Mouse (Mus musculus): Measurements from ENCODE around the gene Gm17387. TPM values are rescaled to one million over a fixed set of nuclear protein-coding genes. Genes with fewer than 3 reads are reported as not detected.
A peak's percentile ranks its signal among the peaks of the same experiment; 100 is the strongest.

Gene Gm17387
- polyA plus RNA-seq, 1 experiment from 2014 or later, result not detected

DNA sequence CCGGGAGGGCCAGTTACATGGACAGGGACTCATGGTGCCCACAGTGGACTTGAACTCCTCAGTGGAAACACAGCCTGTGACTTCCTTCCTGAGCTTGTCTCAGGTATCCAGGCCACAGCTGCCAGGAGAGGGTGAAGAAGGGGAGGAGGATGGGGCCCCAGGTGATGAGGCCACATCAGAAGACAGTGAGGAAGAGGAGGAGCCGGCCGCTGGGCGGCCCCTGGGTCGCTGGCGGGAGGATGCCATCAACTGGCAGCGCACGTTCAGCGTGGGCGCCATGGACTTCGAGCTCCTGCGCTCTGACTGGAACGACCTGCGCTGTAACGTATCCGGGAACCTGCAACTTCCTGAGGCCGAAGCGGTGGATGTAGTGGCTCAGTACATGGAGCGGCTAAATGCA, 39.4 kb downstream of the Gm17387 start:
- no peak overlapping the region for H3K27ac ChIP-seq
- peaks cover 10% of the 10 kb centered on the region for H3K4me1 ChIP-seq
- ATAC-seq (ENCODE audit: insufficient read depth, low FRiP score, low read depth), result no peak
- no peak overlapping the region for H3K4me2 ChIP-seq
- peaks cover 18% of the 10 kb centered on the region for H3K27me3 ChIP-seq (replicated peaks)
- H3K9ac ChIP-seq, result no peak overlapping the region
- H3K9me3 ChIP-seq, result no peaks in the 10 kb centered on the region
- H3K36me3 ChIP-seq, result 0 out of 2 replicates have a peak, but pooled peaks cover 3% of the 10 kb centered on the region
- 81% methylated on average over 19 of the region's 19 CpGs for WGBS
- no peak overlapping the region for H3K4me3 ChIP-seq (replicated peaks)

DNA sequence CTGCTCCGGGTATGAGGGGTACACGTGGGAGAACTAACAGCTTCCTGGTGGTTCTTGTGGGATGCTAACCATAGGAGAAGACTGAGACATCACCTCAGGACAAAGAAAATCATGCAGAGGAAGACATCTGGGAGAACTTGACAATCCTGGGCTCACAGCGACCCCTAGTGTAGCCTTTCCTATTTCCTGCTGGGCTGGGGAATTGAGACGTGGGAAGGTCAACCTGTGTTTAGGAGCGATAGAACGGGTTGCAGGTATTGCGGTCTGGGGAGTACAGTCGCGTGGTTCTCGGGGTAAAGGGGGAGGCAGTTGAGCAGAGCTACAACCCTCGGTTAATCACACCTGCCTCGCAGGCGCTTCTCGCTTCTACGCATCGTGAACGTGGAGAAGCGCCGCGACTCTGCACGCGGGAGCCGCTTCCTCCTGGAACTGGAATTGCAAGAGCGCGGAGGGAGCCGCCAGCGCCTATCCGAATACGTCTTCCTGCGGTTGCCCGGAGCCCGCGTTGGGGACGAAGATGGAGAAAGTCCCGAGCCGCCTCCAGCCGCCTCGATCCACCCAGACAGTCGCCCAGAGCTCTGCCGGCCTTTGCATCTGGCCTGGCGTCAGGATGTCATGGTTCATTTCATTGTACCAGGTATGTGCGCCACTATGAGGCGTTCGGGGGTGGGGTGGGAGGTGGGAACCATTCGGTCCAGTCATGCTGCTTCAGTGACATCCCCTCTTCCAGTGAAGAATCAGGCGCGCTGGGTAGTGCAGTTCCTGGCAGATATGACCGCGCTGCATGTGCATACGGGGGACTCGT, 41.3 kb downstream of the Gm17387 start:
- 0 out of 2 replicates have a peak, but pooled peaks cover 2% of the 10 kb centered on the region for H3K36me3 ChIP-seq
- no peak for ATAC-seq (ENCODE audit: insufficient read depth, low FRiP score, low read depth)

DNA sequence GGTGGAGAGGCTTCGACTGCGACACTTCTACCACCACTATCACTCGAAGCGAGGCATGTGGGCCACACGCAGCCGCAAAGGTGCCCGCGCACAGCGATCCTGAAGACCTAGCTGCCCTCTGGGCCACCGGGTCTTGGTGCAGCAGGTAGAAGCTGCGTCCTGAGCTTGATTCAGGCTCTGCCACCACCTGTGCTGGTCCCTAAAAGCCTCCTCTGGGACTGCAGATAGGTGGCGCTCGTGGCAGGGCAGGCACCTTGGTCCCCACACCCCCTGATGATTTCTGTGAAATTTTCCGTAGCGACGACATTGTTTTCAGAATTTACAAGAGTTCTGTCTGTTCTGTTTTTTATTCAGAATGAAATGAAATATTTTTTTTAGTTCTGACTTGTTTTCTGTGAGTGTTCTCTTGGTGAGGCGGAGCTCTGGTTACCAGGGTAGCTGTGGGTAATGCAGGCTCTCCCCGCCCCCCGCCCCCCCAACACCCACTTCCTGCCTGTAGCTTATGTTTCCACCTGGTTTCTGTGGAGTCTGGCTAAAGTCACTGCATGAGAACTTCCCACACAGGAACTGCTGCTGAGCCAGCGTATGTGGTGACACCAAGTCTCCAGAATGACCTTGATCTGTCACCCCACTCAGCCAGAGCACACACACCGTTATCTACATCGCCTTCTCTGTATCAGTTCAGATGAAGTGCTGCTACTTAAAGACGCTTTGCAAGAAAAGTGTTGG, 43.2 kb downstream of the Gm17387 start:
- H3K4me3 ChIP-seq (replicated peaks), result no peak overlapping the region
- no peak for ATAC-seq (ENCODE audit: insufficient read depth, low FRiP score, low read depth)
- no peak overlapping the region for H3K27ac ChIP-seq
- no peak overlapping the region for H3K9ac ChIP-seq
- H3K27me3 ChIP-seq (replicated peaks), result peaks cover 18% of the 10 kb centered on the region
- H3K4me2 ChIP-seq, result no peak overlapping the region
- H3K9me3 ChIP-seq, result no peaks in the 10 kb centered on the region
- H3K4me1 ChIP-seq, result peaks cover 10% of the 10 kb centered on the region
- 29% methylated on average over 23 of the region's 23 CpGs for WGBS
- H3K36me3 ChIP-seq, result no peaks in the 10 kb centered on the region

More for the DNA sequence above, 41.3 kb downstream of the Gm17387 start:
- H3K4me1 ChIP-seq, result peaks cover 10% of the 10 kb centered on the region
- peak overlapping the region; percentile 39; the same call in 1 of the 2 replicates for H3K9ac ChIP-seq
- peaks cover 18% of the 10 kb centered on the region for H3K27me3 ChIP-seq (replicated peaks)
- H3K27ac ChIP-seq, result no peak overlapping the region
- H3K4me3 ChIP-seq (replicated peaks), result peak overlapping the region; percentile 38
- no peaks in the 10 kb centered on the region for H3K9me3 ChIP-seq
- WGBS, result 1% methylated on average over 51 of the region's 51 CpGs
- peak overlapping the region; percentile 87 for H3K4me2 ChIP-seq

GRCm38 (mm10) chr7:141073782-141074181, 44.9 kb downstream of the Gm17387 start:
- no peak overlapping the region for H3K4me2 ChIP-seq
- H3K27ac ChIP-seq, result no peak overlapping the region
- peaks cover 18% of the 10 kb centered on the region for H3K27me3 ChIP-seq (replicated peaks)
- 82% methylated on average over 4 of the region's 4 CpGs for WGBS
- peaks cover 10% of the 10 kb centered on the region for H3K4me1 ChIP-seq
- no peak for ATAC-seq (ENCODE audit: insufficient read depth, low FRiP score, low read depth)
- H3K9me3 ChIP-seq, result no peaks in the 10 kb centered on the region
- H3K4me3 ChIP-seq (replicated peaks), result no peak overlapping the region
- no peaks in the 10 kb centered on the region for H3K36me3 ChIP-seq
- no peak overlapping the region for H3K9ac ChIP-seq

DNA sequence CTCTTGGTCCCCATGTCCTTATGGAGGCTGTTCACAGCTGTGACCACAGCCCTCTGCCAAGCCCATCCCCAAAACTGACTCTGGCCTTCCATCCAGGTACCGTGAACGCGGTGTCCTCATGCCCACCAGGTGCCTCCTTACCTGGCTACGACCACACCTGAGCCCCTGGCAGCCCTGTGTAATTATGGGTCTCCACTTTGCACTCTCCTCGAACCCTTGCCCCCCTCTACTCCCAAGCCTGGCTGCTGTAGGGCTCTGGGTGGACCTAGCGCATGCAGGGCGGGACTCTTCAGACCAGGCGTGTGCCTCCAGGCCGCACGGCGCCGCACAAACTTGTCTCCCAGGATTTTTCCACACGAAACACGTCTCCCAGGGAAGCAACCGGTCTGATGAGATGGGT, 48.9 kb downstream of the Gm17387 start, which contains the start of gene Pkp3:
Gene Pkp3, plus strand, starts transcription at position 378 of the 400 bp plus-strand sequence.
- H3K4me3 ChIP-seq (replicated peaks), result peak within 1 kb of the TSS; percentile 43; the same call in 1 of the 2 replicates
- H3K9ac ChIP-seq, result no peak within 1 kb of the TSS
- H3K4me2 ChIP-seq, result peak within 1 kb of the TSS; percentile 48
- ATAC-seq (ENCODE audit: insufficient read depth, low FRiP score, low read depth), result no peak
- WGBS, result 85% methylated on average over 15 of the region's 15 CpGs
- no peaks in the 10 kb centered on the region for H3K27me3 ChIP-seq (replicated peaks)
- no peaks in the 10 kb centered on the region; the same call in 1 of the 2 replicates for H3K36me3 ChIP-seq
- H3K9me3 ChIP-seq, result no peaks in the 10 kb centered on the region
- peak within 1 kb of the TSS; percentile 86 for H3K27ac ChIP-seq
- no peaks in the 10 kb centered on the region for H3K4me1 ChIP-seq

- Histone ChIP-seq H3K36me3 (no peaks in the 10 kb centered on the region; the same call in 1 of the 2 replicates), H3K9ac (no peak overlapping the region), H3K4me3 (replicated peaks) (peak overlapping the region; percentile 43; the same call in 1 of the 2 replicates), H3K9me3 (no peaks in the 10 kb centered on the region), H3K27ac (peak overlapping the region; percentile 86), H3K27me3 (replicated peaks) (no peaks in the 10 kb centered on the region), H3K4me1 (no peaks in the 10 kb centered on the region), H3K4me2 (peak overlapping the region; percentile 48; the same call in 1 of the 2 replicates)
- WGBS, result 79% methylated on average over 4 of the region's 4 CpGs
- ATAC-seq (ENCODE audit: insufficient read depth, low FRiP score, low read depth), result no peak
Measured at GRCm38 (mm10) chr7:141078876-141079275, 49.9 kb downstream of the Gm17387 start.

Other genes with a start within 250 kb of the Gm17387 start
- 0.23 and 0.30 TPM in 2 replicates for gene Syce1, start 241.3 kb upstream of the Gm17387 start, polyA plus RNA-seq (2015; fragmentation: Nextera tagmentation; extraction: Ambion mirVana)
- gene Zfp941, start 207.0 kb upstream of the Gm17387 start, polyA plus RNA-seq (2015; fragmentation: Nextera tagmentation; extraction: Ambion mirVana), result 1.5 and 1.7 TPM in 2 replicates
- gene Urah, start 194.1 kb upstream of the Gm17387 start, polyA plus RNA-seq (2015; fragmentation: Nextera tagmentation; extraction: Ambion mirVana), result 13.9 and 23.4 TPM in 2 replicates
- gene Scgb1c1, start 183.6 kb upstream of the Gm17387 start, polyA plus RNA-seq (2015; fragmentation: Nextera tagmentation; extraction: Ambion mirVana), result not detected in 2 replicates
- gene Odf3, start 181.3 kb upstream of the Gm17387 start, polyA plus RNA-seq (2015; fragmentation: Nextera tagmentation; extraction: Ambion mirVana), result 0.17 TPM in 1 of 2 replicates, not detected in the other
- gene Gm45785, start 172.8 kb upstream of the Gm17387 start, polyA plus RNA-seq (2015; fragmentation: Nextera tagmentation; extraction: Ambion mirVana), result not detected in 2 replicates
- gene Ric8a, start 172.2 kb upstream of the Gm17387 start, polyA plus RNA-seq (2015; fragmentation: Nextera tagmentation; extraction: Ambion mirVana), result 58.0 and 62.8 TPM in 2 replicates
- 44.7 and 50.1 TPM in 2 replicates for gene Bet1l, start 171.6 kb upstream of the Gm17387 start, polyA plus RNA-seq (2015; fragmentation: Nextera tagmentation; extraction: Ambion mirVana)
- gene Psmd13, start 147.2 kb upstream of the Gm17387 start, polyA plus RNA-seq (2015; fragmentation: Nextera tagmentation; extraction: Ambion mirVana), result 214 and 219 TPM in 2 replicates
- 25.7 and 28.7 TPM in 2 replicates for gene Sirt3, start 146.8 kb upstream of the Gm17387 start, polyA plus RNA-seq (2015; fragmentation: Nextera tagmentation; extraction: Ambion mirVana)
- gene Cox8b, start 128.7 kb upstream of the Gm17387 start, polyA plus RNA-seq (2015; fragmentation: Nextera tagmentation; extraction: Ambion mirVana), result 0.76 and 2.6 TPM in 2 replicates
- 9.9 and 13.8 TPM in 2 replicates for gene Nlrp6, start 108.2 kb upstream of the Gm17387 start, polyA plus RNA-seq (2015; fragmentation: Nextera tagmentation; extraction: Ambion mirVana)
- 21.2 and 23.5 TPM in 2 replicates for gene Pgghg, start 87.7 kb upstream of the Gm17387 start, polyA plus RNA-seq (2015; fragmentation: Nextera tagmentation; extraction: Ambion mirVana)
- 3.2 and 3.6 TPM in 2 replicates for gene Ifitm5, start 78.8 kb upstream of the Gm17387 start, polyA plus RNA-seq (2015; fragmentation: Nextera tagmentation; extraction: Ambion mirVana)
- gene Gm45717, start 73.2 kb upstream of the Gm17387 start, polyA plus RNA-seq (2015; fragmentation: Nextera tagmentation; extraction: Ambion mirVana), result 0.40 and 0.71 TPM in 2 replicates
- 1,181 and 1,379 TPM in 2 replicates for gene Ifitm2, start 73.1 kb upstream of the Gm17387 start, polyA plus RNA-seq (2015; fragmentation: Nextera tagmentation; extraction: Ambion mirVana)
- 179 and 209 TPM in 2 replicates for gene Ifitm1, start 61.9 kb upstream of the Gm17387 start, polyA plus RNA-seq (2015; fragmentation: Nextera tagmentation; extraction: Ambion mirVana)
- 368 and 413 TPM in 2 replicates for gene Ifitm3, start 18.4 kb upstream of the Gm17387 start, polyA plus RNA-seq (2015; fragmentation: Nextera tagmentation; extraction: Ambion mirVana)
- 7.6 and 8.1 TPM in 2 replicates for gene Ifitm6, start 11.2 kb upstream of the Gm17387 start, polyA plus RNA-seq (2015; fragmentation: Nextera tagmentation; extraction: Ambion mirVana)
- gene B4galnt4, start 32.0 kb downstream of the Gm17387 start, polyA plus RNA-seq (2015; fragmentation: Nextera tagmentation; extraction: Ambion mirVana), result 7.0 and 9.2 TPM in 2 replicates
- gene Pkp3, start 49.1 kb downstream of the Gm17387 start, polyA plus RNA-seq (2015; fragmentation: Nextera tagmentation; extraction: Ambion mirVana), result 38.4 and 47.2 TPM in 2 replicates
- gene Sigirr, start 71.4 kb downstream of the Gm17387 start, polyA plus RNA-seq (2015; fragmentation: Nextera tagmentation; extraction: Ambion mirVana), result 13.1 and 15.1 TPM in 2 replicates
- gene Ano9, start 88.7 kb downstream of the Gm17387 start, polyA plus RNA-seq (2015; fragmentation: Nextera tagmentation; extraction: Ambion mirVana), result 16.2 and 20.5 TPM in 2 replicates
- gene Ptdss2, start 93.3 kb downstream of the Gm17387 start, polyA plus RNA-seq (2015; fragmentation: Nextera tagmentation; extraction: Ambion mirVana), result 58.6 and 60.7 TPM in 2 replicates
- gene Rnh1, start 143.7 kb downstream of the Gm17387 start, polyA plus RNA-seq (2015; fragmentation: Nextera tagmentation; extraction: Ambion mirVana), result 206 and 215 TPM in 2 replicates
- 113 and 123 TPM in 2 replicates for gene Hras, start 164.9 kb downstream of the Gm17387 start, polyA plus RNA-seq (2015; fragmentation: Nextera tagmentation; extraction: Ambion mirVana)
- gene Lrrc56, start 165.0 kb downstream of the Gm17387 start, polyA plus RNA-seq (2015; fragmentation: Nextera tagmentation; extraction: Ambion mirVana), result 5.4 and 7.2 TPM in 2 replicates
- 2.8 and 2.9 TPM in 2 replicates for gene Lmntd2, start 184.9 kb downstream of the Gm17387 start, polyA plus RNA-seq (2015; fragmentation: Nextera tagmentation; extraction: Ambion mirVana)
- 67.7 and 73.3 TPM in 2 replicates for gene Rassf7, start 186.7 kb downstream of the Gm17387 start, polyA plus RNA-seq (2015; fragmentation: Nextera tagmentation; extraction: Ambion mirVana)
- gene Phrf1, start 199.7 kb downstream of the Gm17387 start, polyA plus RNA-seq (2015; fragmentation: Nextera tagmentation; extraction: Ambion mirVana), result 58.8 and 63.4 TPM in 2 replicates
- 4.6 and 5.7 TPM in 2 replicates for gene Irf7, start 237.3 kb downstream of the Gm17387 start, polyA plus RNA-seq (2015; fragmentation: Nextera tagmentation; extraction: Ambion mirVana)
- 14.5 and 18.4 TPM in 2 replicates for gene Cdhr5, start 247.7 kb downstream of the Gm17387 start, polyA plus RNA-seq (2015; fragmentation: Nextera tagmentation; extraction: Ambion mirVana)

Data from stomach, embryonic 15.5 days (tissue).